Comparison of ENCODE assay signal across 12 mouse cellular contexts in genomic region chr1:135227339-135227950, GRCm38 (mm10). TPM values are rescaled to one million over a fixed set of nuclear protein-coding genes. Genes with fewer than 3 reads are reported as not detected.
DNase-seq lines count a peak whose midpoint lies in the region; ATAC-seq and TF ChIP-seq lines count a peak whose summit lies in the region.
"Had no signal": no experiment of that assay in that cellular context is flagged by ENCODE, and none has a peak within 500 bp of the region (broad histone marks: within the 10 kb centered on the region; RNA-seq: fewer than 3 reads in every experiment).

No protein-coding gene starts in this region.

- no peaks in the 10 kb centered on the region for H3K27me3 ChIP-seq in forebrain, postnatal 0 days (ENCODE audit: insufficient read depth, low read length)
- no peaks in the 10 kb centered on the region for H3K27me3 ChIP-seq in hindbrain, embryonic 12.5 days

- H3K36me3 ChIP-seq in forebrain, postnatal 0 days (ENCODE audit: insufficient read depth): no peaks in the 10 kb centered on the region
- H3K36me3 ChIP-seq in hindbrain, embryonic 12.5 days: no peaks in the 10 kb centered on the region
- H3K36me3 ChIP-seq: heart, embryonic 15.5 days; liver, embryonic 15.5 days had no signal

- H3K4me3 ChIP-seq in forebrain, postnatal 0 days (ENCODE audit: low read depth, low read length): no peak overlapping the region
- H3K4me3 ChIP-seq in hindbrain, embryonic 12.5 days: no peak overlapping the region
- H3K4me3 ChIP-seq: heart, embryonic 15.5 days; liver, embryonic 15.5 days had no signal

- H3K4me1 ChIP-seq in forebrain, postnatal 0 days (ENCODE audit: insufficient read depth): no peaks in the 10 kb centered on the region
- no peaks in the 10 kb centered on the region for H3K4me1 ChIP-seq in hindbrain, embryonic 12.5 days
- H3K4me1 ChIP-seq: heart, embryonic 15.5 days; liver, embryonic 15.5 days had no signal

- ATAC-seq in forebrain, postnatal 0 days: no peak
- no peak for ATAC-seq in hindbrain, embryonic 12.5 days (ENCODE audit: low FRiP score)
- ATAC-seq: inflammation-experienced regulatory T-cells, adult 6 months had no signal

- H3K4me2 ChIP-seq in forebrain, postnatal 0 days (ENCODE audit: low read depth): no peak overlapping the region
- H3K4me2 ChIP-seq in hindbrain, embryonic 12.5 days (replicated peaks): no peak overlapping the region
- H3K4me2 ChIP-seq: heart, embryonic 15.5 days; liver, embryonic 15.5 days had no signal

- 83% methylated on average over 13 of the region's 13 CpGs for WGBS in forebrain, postnatal 0 days
- WGBS in hindbrain, embryonic 12.5 days: 81% methylated on average over 13 of the region's 13 CpGs

- H3K27ac ChIP-seq in forebrain, postnatal 0 days (ENCODE audit: low read depth, low read length): no peak overlapping the region
- H3K27ac ChIP-seq in hindbrain, embryonic 12.5 days: no peak overlapping the region
- H3K27ac ChIP-seq: heart, embryonic 15.5 days; liver, embryonic 15.5 days had no signal

- no peak for TF ChIP-seq CTCF in forebrain, postnatal 0 days (IDR thresholded peaks at IDR 0.05; ENCODE audit: low read depth)

- DNase-seq in cerebellum, adult 18-20 months: peak; percentile 18 to 40
- DNase-seq in cerebellum, adult 8-10 months: no peak
- peak; percentile 56 to 64 for DNase-seq in kidney, adult 8-10 months
- peak; percentile 75 for DNase-seq in lung, postnatal 10 days
- DNase-seq in urinary bladder, adult 2 months (ENCODE audit: low spot score): peak; percentile 47
- no peak for DNase-seq in forebrain, postnatal 0 days
- no peak for DNase-seq in yolk sac, embryonic 10.5 days (ENCODE audit: low spot score)

- H3K9me3 ChIP-seq in forebrain, postnatal 0 days (ENCODE audit: low read length): no peaks in the 10 kb centered on the region
- no peaks in the 10 kb centered on the region for H3K9me3 ChIP-seq in hindbrain, embryonic 12.5 days (replicated peaks)
- H3K9me3 ChIP-seq: heart, embryonic 15.5 days; liver, embryonic 15.5 days had no signal

- H3K9ac ChIP-seq in forebrain, postnatal 0 days: no peak overlapping the region
- H3K9ac ChIP-seq in hindbrain, embryonic 12.5 days: no peak overlapping the region
- H3K9ac ChIP-seq: heart, embryonic 15.5 days; liver, embryonic 15.5 days had no signal

RNA-seq across cellular contexts. Expression of gene Elf3, which starts 30.9 kb away (rescaled TPM):
- polyA plus RNA-seq in urinary bladder, adult 2 months (2012; rRNA removed): 46.7 and 50.1 TPM in 2 replicates
- total RNA-seq in forebrain, postnatal 0 days (2014; rRNA removed): 0.08 TPM in 1 of 2 replicates, not detected in the other
- 0.21 and 0.31 TPM in 2 replicates for polyA plus RNA-seq in forebrain, postnatal 0 days (2015; fragmentation: Nextera tagmentation; extraction: Ambion mirVana)
- polyA plus RNA-seq in hindbrain, embryonic 12.5 days (2016; fragmentation: Nextera tagmentation; extraction: Ambion mirVana): 1.3 and 1.6 TPM in 2 replicates
- total RNA-seq: MEL had no signal
- polyA plus RNA-seq: inflammation-experienced regulatory T-cells, adult 6 months had no signal

RNA-seq across cellular contexts. Expression of gene Rnpep, which starts 56.4 kb away (rescaled TPM):
- 46.6 and 55.6 TPM in 2 replicates for polyA plus RNA-seq in urinary bladder, adult 2 months (2012; rRNA removed)
- 61.6 and 63.9 TPM in 2 replicates for total RNA-seq in forebrain, postnatal 0 days (2014; rRNA removed)
- polyA plus RNA-seq in forebrain, postnatal 0 days (2015; fragmentation: Nextera tagmentation; extraction: Ambion mirVana): 43.5 and 49.2 TPM in 2 replicates
- 95.6 and 101 TPM in 2 replicates for polyA plus RNA-seq in hindbrain, embryonic 12.5 days (2016; fragmentation: Nextera tagmentation; extraction: Ambion mirVana)

RNA-seq across cellular contexts. Expression of gene Gpr37l1, which starts 60.0 kb away (rescaled TPM):
- 6.8 and 7.3 TPM in 2 replicates for polyA plus RNA-seq in urinary bladder, adult 2 months (2012; rRNA removed)
- total RNA-seq in forebrain, postnatal 0 days (2014; rRNA removed): 5.9 and 11.2 TPM in 2 replicates
- 5.3 and 7.6 TPM in 2 replicates for polyA plus RNA-seq in forebrain, postnatal 0 days (2015; fragmentation: Nextera tagmentation; extraction: Ambion mirVana)
- polyA plus RNA-seq in hindbrain, embryonic 12.5 days (2016; fragmentation: Nextera tagmentation; extraction: Ambion mirVana): 0.10 and 0.12 TPM in 2 replicates
- total RNA-seq: MEL had no signal
- polyA plus RNA-seq: heart, embryonic 15.5 days; inflammation-experienced regulatory T-cells, adult 6 months; liver, embryonic 15.5 days had no signal

Comparison
In these comparisons a context has a peak if more than half of its experiments do, and no peak if none do; other contexts are left out.
1. DNase-seq: peak in cerebellum, adult 18-20 months (2 of 2), kidney, adult 8-10 months (2 of 2), lung, postnatal 10 days (single experiment) and urinary bladder, adult 2 months (single experiment); none in cerebellum, adult 8-10 months (single experiment), forebrain, postnatal 0 days (single experiment) and yolk sac, embryonic 10.5 days (single experiment).
2. RNA of gene Elf3, which starts 30.9 kb away (polyA plus RNA-seq): 46.7 to 50.1 TPM in urinary bladder, adult 2 months; 1.3 to 1.6 TPM in hindbrain, embryonic 12.5 days and 0.21 to 0.31 TPM in forebrain, postnatal 0 days; every median in the first group is over 10 times any median in the second.